Comparison of ENCODE assay signal across 8 mouse cellular contexts in genomic region chr3:135438913-135439531, GRCm38 (mm10). TPM values are rescaled to one million over a fixed set of nuclear protein-coding genes. Genes with fewer than 3 reads are reported as not detected.
A peak's percentile ranks its signal among the peaks of the same experiment; 100 is the strongest.
DNase-seq lines count a peak whose midpoint lies in the region; ATAC-seq lines count a peak whose summit lies in the region.

No protein-coding gene starts in this region.

- H3K36me3 ChIP-seq in hindbrain, embryonic 13.5 days, result no peaks in the 10 kb centered on the region; the same call in 1 of the 2 replicates

- peak; percentile 62 for ATAC-seq in hindbrain, embryonic 13.5 days (ENCODE audit: low FRiP score)

- H3K4me2 ChIP-seq in hindbrain, embryonic 13.5 days, result peak overlapping the region; percentile 98

- H3K27me3 ChIP-seq in hindbrain, embryonic 13.5 days, result no peaks in the 10 kb centered on the region

- peak; percentile 87 for DNase-seq in R1 (ENCODE audit: low read depth, low spot score)
- peak; percentile 84 to 86 for DNase-seq in cerebellum, postnatal 14 days
- peak; percentile 58 to 66 for DNase-seq in frontal cortex, postnatal 14 days (ENCODE audit: low spot score in 2 of 2)
- peak; percentile 61 to 77 for DNase-seq in left cerebral cortex, adult 18-20 months (ENCODE audit: low spot score in 2 of 2)
- DNase-seq in lung, postnatal 4 days, result peak; percentile 91 to 93
- DNase-seq in retina, postnatal 1 day, result peak; percentile 85
- peak; percentile 84 for DNase-seq in thymus, postnatal 4 days

- under 1% methylated on average over 64 of the region's 76 CpGs for WGBS in hindbrain, embryonic 13.5 days

- peaks cover 31% of the 10 kb centered on the region for H3K4me1 ChIP-seq in hindbrain, embryonic 13.5 days (replicated peaks)

- no peaks in the 10 kb centered on the region for H3K9me3 ChIP-seq in hindbrain, embryonic 13.5 days

- H3K9ac ChIP-seq in hindbrain, embryonic 13.5 days, result peak overlapping the region; percentile 94

- peak overlapping the region; percentile 92 for H3K4me3 ChIP-seq in hindbrain, embryonic 13.5 days

- peak overlapping the region; percentile 100 for H3K27ac ChIP-seq in hindbrain, embryonic 13.5 days

RNA-seq across cellular contexts. Expression of gene Ube2d3, which starts 1.1 kb away (rescaled TPM):
- 399 and 409 TPM in 2 replicates for polyA plus RNA-seq in hindbrain, embryonic 13.5 days (2015; fragmentation: Nextera tagmentation; extraction: Ambion mirVana)
- total RNA-seq in left cerebral cortex, adult 18-20 months (2021), result 100 to 1,000 TPM; 238 to 245 TPM

RNA-seq across cellular contexts. Expression of gene Cisd2, which starts 15.3 kb away (rescaled TPM):
- 74.1 and 77.0 TPM in 2 replicates for polyA plus RNA-seq in hindbrain, embryonic 13.5 days (2015; fragmentation: Nextera tagmentation; extraction: Ambion mirVana)
- total RNA-seq in left cerebral cortex, adult 18-20 months (2021), result 10 to 100 TPM; 34.6 to 36.0 TPM

RNA-seq across cellular contexts. Expression of gene Manba, which starts 46.4 kb away (rescaled TPM):
- 5.5 and 5.6 TPM in 2 replicates for polyA plus RNA-seq in hindbrain, embryonic 13.5 days (2015; fragmentation: Nextera tagmentation; extraction: Ambion mirVana)
- total RNA-seq in left cerebral cortex, adult 18-20 months (2021), result 10 to 100 TPM in 1 of 2 experiments, 1 to 10 TPM in 1; 9.1 to 10.1 TPM

Comparison
In these comparisons a context has a peak if more than half of its experiments do, and no peak if none do; other contexts are left out.
1. Peak in every context shown above with its lines: DNase-seq, ATAC-seq, H3K4me3 ChIP-seq and H3K27ac ChIP-seq.